Mouse (Mus musculus) lung, postnatal 0 days (tissue): ENCODE measurements around the gene Zbtb8a.

Experiments used
- CTCF ChIP-seq: IDR thresholded peaks from 2 replicates; pipeline ENCODE4 v1.5.1; 2016; ENCODE audit warnings: antibody characterized with exemption, mild to moderate bottlenecking
- EP300 ChIP-seq: IDR thresholded peaks from 2 replicates; pipeline ENCODE4 v1.6.1; 2016; ENCODE audit warnings: antibody characterized with exemption, mild to moderate bottlenecking, control low read depth

DNA sequence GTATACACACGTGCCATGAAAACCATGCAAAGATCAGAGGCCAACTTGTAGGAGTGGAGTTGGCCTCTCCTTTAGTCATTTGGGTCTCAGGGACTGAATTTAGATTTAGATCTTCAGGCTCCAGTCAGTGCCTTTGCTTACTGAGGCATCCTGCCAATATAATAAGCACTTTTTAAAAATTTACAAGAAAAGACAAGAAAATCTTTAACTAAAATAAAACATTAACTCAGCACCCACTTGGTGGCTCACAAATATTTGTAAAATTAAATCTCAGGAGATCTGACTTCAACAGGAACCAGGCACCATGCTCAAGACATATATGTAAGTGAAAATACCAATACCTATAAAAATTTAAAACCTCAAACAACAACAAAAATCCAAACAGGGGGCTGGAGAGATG lies 57.0 kb downstream of the Zbtb8a start:
- TF ChIP-seq CTCF (no peak), EP300 (no peak)
